In the genomic region with DNA sequence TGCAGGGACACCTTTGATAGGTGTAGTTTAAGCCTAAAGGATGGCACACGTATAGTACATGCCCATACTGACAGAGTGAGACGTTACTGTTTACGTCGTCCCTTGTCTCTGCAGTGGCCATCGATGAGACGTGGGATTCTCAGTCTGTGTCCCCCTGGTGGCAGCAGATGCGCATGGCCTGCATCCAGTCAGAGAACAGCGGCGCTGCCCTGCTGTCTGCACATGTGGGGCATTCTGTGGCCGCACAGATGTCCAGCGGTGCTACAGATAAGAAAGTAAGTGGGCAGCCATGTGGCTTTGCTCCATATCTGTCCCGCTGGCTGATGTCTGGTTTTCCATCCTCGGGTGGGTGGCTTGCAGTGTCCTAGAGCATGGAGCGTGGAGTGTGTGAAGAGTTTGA, we compare ENCODE assay signal across 10 mouse cellular contexts. TPM values are rescaled to one million over a fixed set of nuclear protein-coding genes. Genes with fewer than 3 reads are reported as not detected.
DNase-seq lines count a peak whose midpoint lies in the region; ATAC-seq lines count a peak whose summit lies in the region.
"Had no signal": no experiment of that assay in that cellular context is flagged by ENCODE, and none has a peak within 500 bp of the region (broad histone marks: within the 10 kb centered on the region; RNA-seq: fewer than 3 reads in every experiment).

No protein-coding gene starts in this region.

- no peak overlapping the region for H3K4me3 ChIP-seq in midbrain, embryonic 14.5 days (replicated peaks; ENCODE audit: low read depth, low read length)
- H3K4me3 ChIP-seq: erythroblast, embryonic 14.5 days; neural tube, embryonic 12.5 days had no signal

- H3K9me3 ChIP-seq in midbrain, embryonic 14.5 days (ENCODE audit: control insufficient read depth, low read length): no peaks in the 10 kb centered on the region
- H3K9me3 ChIP-seq: neural tube, embryonic 12.5 days had no signal

- no peak overlapping the region for H3K9ac ChIP-seq in midbrain, embryonic 14.5 days (replicated peaks; ENCODE audit: low read length)
- H3K9ac ChIP-seq: neural tube, embryonic 12.5 days had no signal

- 59% methylated on average over 14 of the region's 14 CpGs for WGBS in midbrain, embryonic 14.5 days

- H3K4me2 ChIP-seq in midbrain, embryonic 14.5 days (ENCODE audit: low read length): no peak overlapping the region
- H3K4me2 ChIP-seq: neural tube, embryonic 12.5 days had no signal

- no peak overlapping the region for H3K27ac ChIP-seq in midbrain, embryonic 14.5 days (replicated peaks; ENCODE audit: low read depth, low read length)
- H3K27ac ChIP-seq: neural tube, embryonic 12.5 days had no signal

- peak; percentile 17 for DNase-seq in CD4-positive, CD25-positive, alpha-beta regulatory T cell, adult 2 months (ENCODE audit: low read depth, low spot score)
- peak; percentile 50 for DNase-seq in layer of hippocampus, adult 11-12 months (ENCODE audit: low spot score)
- DNase-seq in layer of hippocampus, adult 9-10 months (ENCODE audit: low spot score): no peak
- DNase-seq in adrenal gland, postnatal 36 days: peak; percentile 43 to 61
- peak; percentile 16 for DNase-seq in induced T-regulatory cell, adult 2 months (ENCODE audit: low read depth)
- DNase-seq in midbrain, embryonic 14.5 days: peak; percentile 65
- no peak for DNase-seq in cerebellum, adult 11 months

- peaks cover 86% of the 10 kb centered on the region for H3K36me3 ChIP-seq in midbrain, embryonic 14.5 days (ENCODE audit: control insufficient read depth, insufficient read depth, low read length)

- H3K4me1 ChIP-seq in midbrain, embryonic 14.5 days (ENCODE audit: control insufficient read depth, insufficient read depth, low read length): no peaks in the 10 kb centered on the region
- H3K4me1 ChIP-seq: neural tube, embryonic 12.5 days had no signal

- ATAC-seq in CD4-positive, CD25-positive, alpha-beta regulatory T cell, adult 4 months: no peak
- no peak for ATAC-seq in midbrain, embryonic 14.5 days (ENCODE audit: low FRiP score, low TSS enrichment)

- H3K27me3 ChIP-seq in midbrain, embryonic 14.5 days (ENCODE audit: control insufficient read depth, insufficient read depth, low read length): no peaks in the 10 kb centered on the region
- H3K27me3 ChIP-seq: neural tube, embryonic 12.5 days had no signal

RNA-seq across cellular contexts. Expression of gene Rab3gap2, which starts 58.6 kb away (rescaled TPM):
- polyA plus RNA-seq in CD4-positive, CD25-positive, alpha-beta regulatory T cell, adult 4 months (2017; shearing (Covaris generic)): 10 to 100 TPM; 14.7 to 20.7 TPM
- 10 to 100 TPM; 51.9 to 63.2 TPM for total RNA-seq in adrenal gland, postnatal 36 days (2021)
- 20.6 and 26.5 TPM in 2 replicates for polyA plus RNA-seq in midbrain, embryonic 14.5 days (2014; fragmentation: Nextera tagmentation; extraction: Ambion mirVana)

Comparison
In these comparisons a context has a peak if more than half of its experiments do, and no peak if none do; other contexts are left out.
1. DNase-seq: peak in CD4-positive, CD25-positive, alpha-beta regulatory T cell, adult 2 months (single experiment), layer of hippocampus, adult 11-12 months (single experiment), adrenal gland, postnatal 36 days (2 of 2), induced T-regulatory cell, adult 2 months (single experiment) and midbrain, embryonic 14.5 days (single experiment); none in layer of hippocampus, adult 9-10 months (single experiment) and cerebellum, adult 11 months (single experiment).